Mouse (Mus musculus): ENCODE results near the gene Isyna1.
A peak's percentile ranks its signal among the peaks of the same experiment; 100 is the strongest.
"Not testable (repeated sequence)": the region's sequence is repeated elsewhere in the genome, so short reads cannot be mapped to it uniquely, and the experiment has no call there.

Gene Isyna1

DNA sequence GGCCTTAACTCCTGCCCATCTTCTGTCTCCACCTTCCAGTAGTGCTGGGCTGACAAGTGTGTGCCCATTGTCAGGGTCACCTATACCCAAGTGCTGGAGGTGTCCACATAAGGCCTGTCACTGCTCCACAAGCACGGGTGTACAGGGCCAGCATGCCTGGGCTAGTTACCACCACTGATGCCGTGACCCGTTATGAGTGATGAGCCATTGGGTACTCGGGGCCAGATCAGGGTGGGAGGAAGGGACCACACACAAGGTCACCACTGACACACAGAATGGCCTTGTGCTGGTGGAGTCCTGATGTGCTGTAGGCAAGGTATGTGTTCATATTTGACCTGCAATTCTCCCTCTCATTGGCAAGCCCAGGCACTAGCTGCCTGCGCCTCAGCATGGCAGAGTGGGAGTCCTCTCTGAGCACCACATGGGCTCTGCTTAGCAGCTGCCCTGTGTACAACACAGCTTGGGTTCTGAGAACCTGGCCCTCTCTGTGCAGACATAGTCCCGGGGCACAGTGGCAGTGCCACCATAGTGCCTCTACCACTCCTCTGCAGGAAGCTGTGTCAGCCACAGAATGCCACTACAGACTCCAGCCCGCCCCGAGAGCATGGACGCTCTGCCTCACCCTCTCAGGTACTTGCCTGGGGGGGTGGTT, 9.4 kb upstream of the Isyna1 start:
- H3K4me3 ChIP-seq (replicated peaks; ENCODE audit: low read length), result no peak overlapping the region; the same call in 1 of the 2 replicates
- TF ChIP-seq POU5F1 (IDR thresholded peaks at IDR 0.05; ENCODE audit: borderline replicate concordance, low read length), result no peak
- TF ChIP-seq NANOG (IDR thresholded peaks at IDR 0.05; ENCODE audit: borderline replicate concordance, low read length), result no peak
- H3K9me3 ChIP-seq (ENCODE audit: low read length), result no peaks in the 10 kb centered on the region
- H3K36me3 ChIP-seq (ENCODE audit: insufficient read depth, low read length), result peaks cover 98% of the 10 kb centered on the region
- peaks cover 34% of the 10 kb centered on the region for H3K4me1 ChIP-seq (replicated peaks; ENCODE audit: low read depth, low read length)
- no peaks in the 10 kb centered on the region for H3K27me3 ChIP-seq (ENCODE audit: insufficient read depth, low read length)

DNA sequence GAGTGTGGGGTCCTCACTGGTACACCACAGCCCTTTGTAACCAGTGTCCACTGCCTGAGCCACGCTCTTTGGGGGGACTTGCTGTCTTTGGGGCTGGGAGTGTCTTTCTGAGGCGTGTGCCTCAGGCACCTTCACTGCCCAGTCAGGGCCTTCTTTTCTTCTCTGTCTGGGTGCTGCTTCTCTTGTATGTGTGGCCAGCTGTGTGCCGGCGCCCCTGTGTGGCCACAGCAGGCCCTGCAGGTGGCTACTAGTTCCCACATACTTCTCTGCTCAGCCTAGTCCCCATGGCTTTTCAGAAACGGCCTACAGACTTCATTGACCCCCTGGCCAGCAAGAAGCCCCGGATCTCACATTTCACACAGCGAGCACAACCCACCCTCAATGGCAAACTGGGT, 8.9 kb upstream of the Isyna1 start:
- Histone ChIP-seq H3K36me3 (ENCODE audit: insufficient read depth, low read length) (peaks cover 97% of the 10 kb centered on the region), H3K4me1 (replicated peaks; ENCODE audit: low read depth, low read length) (peaks cover 39% of the 10 kb centered on the region), H3K4me3 (replicated peaks; ENCODE audit: low read length) (no peak overlapping the region), H3K9me3 (ENCODE audit: low read length) (no peaks in the 10 kb centered on the region), H3K27me3 (ENCODE audit: insufficient read depth, low read length) (no peaks in the 10 kb centered on the region)
- TF ChIP-seq POU5F1 (IDR thresholded peaks at IDR 0.05; ENCODE audit: borderline replicate concordance, low read length) (no peak), NANOG (IDR thresholded peaks at IDR 0.05; ENCODE audit: borderline replicate concordance, low read length) (no peak), CTCF (conservative IDR thresholded peaks at IDR 0.05; ENCODE audit: low read length) (peak; percentile 79)

DNA sequence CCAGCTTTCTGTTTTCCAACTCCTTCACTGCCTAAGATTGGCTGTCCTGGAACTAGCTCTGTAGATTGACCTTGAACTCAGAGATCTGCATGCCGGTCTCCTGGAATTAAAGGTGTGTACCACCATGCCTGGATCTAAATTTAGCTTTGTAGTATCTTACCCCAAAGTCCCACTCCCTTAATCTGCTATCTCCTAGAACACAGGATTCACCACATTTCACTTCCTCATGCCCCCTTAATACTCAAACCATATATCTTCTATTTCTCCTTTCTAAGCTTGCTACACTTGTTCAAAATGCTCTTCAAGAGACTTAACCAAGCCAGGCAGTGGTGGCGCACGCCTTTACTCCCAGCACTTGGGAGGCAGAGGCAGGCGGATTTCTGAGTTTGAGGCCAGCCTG, 6.2 kb upstream of the Isyna1 start:
- Histone ChIP-seq H3K4me1 (replicated peaks; ENCODE audit: low read depth, low read length) (peaks cover 66% of the 10 kb centered on the region), H3K36me3 (ENCODE audit: insufficient read depth, low read length) (peaks cover 92% of the 10 kb centered on the region)
- H3K27me3 ChIP-seq (ENCODE audit: insufficient read depth, low read length); H3K9me3 ChIP-seq (ENCODE audit: low read length); H3K4me3 ChIP-seq (replicated peaks; ENCODE audit: low read length): not testable (repeated sequence)

- Histone ChIP-seq H3K4me1 (replicated peaks; ENCODE audit: low read depth, low read length) (peaks cover 75% of the 10 kb centered on the region), H3K27me3 (ENCODE audit: insufficient read depth, low read length) (peaks cover 15% of the 10 kb centered on the region), H3K9me3 (ENCODE audit: low read length) (no peaks in the 10 kb centered on the region), H3K36me3 (ENCODE audit: insufficient read depth, low read length) (peaks cover 69% of the 10 kb centered on the region), H3K4me3 (replicated peaks; ENCODE audit: low read length) (peak overlapping the region; percentile 49)
- no peak for TF ChIP-seq NANOG (IDR thresholded peaks at IDR 0.05; ENCODE audit: borderline replicate concordance, low read length)
- no peak for TF ChIP-seq CTCF (conservative IDR thresholded peaks at IDR 0.05; ENCODE audit: low read length)
- no peak for TF ChIP-seq POU5F1 (IDR thresholded peaks at IDR 0.05; ENCODE audit: borderline replicate concordance, low read length)
Measured at GRCm38 (mm10) chr8:70591569-70591968, 2.6 kb upstream of the Isyna1 start.

GRCm38 (mm10) chr8:70593173-70593572, 1.0 kb upstream of the Isyna1 start:
- TF ChIP-seq CTCF (conservative IDR thresholded peaks at IDR 0.05; ENCODE audit: low read length) (no peak), NANOG (IDR thresholded peaks at IDR 0.05; ENCODE audit: borderline replicate concordance, low read length) (no peak), POU5F1 (IDR thresholded peaks at IDR 0.05; ENCODE audit: borderline replicate concordance, low read length) (no peak)
- H3K27me3 ChIP-seq (ENCODE audit: insufficient read depth, low read length), result peaks cover 15% of the 10 kb centered on the region
- peaks cover 65% of the 10 kb centered on the region for H3K36me3 ChIP-seq (ENCODE audit: insufficient read depth, low read length)
- no peaks in the 10 kb centered on the region for H3K9me3 ChIP-seq (ENCODE audit: low read length)
- peaks cover 83% of the 10 kb centered on the region for H3K4me1 ChIP-seq (replicated peaks; ENCODE audit: low read depth, low read length)
- peak overlapping the region; percentile 93 for H3K4me3 ChIP-seq (replicated peaks; ENCODE audit: low read length)

DNA sequence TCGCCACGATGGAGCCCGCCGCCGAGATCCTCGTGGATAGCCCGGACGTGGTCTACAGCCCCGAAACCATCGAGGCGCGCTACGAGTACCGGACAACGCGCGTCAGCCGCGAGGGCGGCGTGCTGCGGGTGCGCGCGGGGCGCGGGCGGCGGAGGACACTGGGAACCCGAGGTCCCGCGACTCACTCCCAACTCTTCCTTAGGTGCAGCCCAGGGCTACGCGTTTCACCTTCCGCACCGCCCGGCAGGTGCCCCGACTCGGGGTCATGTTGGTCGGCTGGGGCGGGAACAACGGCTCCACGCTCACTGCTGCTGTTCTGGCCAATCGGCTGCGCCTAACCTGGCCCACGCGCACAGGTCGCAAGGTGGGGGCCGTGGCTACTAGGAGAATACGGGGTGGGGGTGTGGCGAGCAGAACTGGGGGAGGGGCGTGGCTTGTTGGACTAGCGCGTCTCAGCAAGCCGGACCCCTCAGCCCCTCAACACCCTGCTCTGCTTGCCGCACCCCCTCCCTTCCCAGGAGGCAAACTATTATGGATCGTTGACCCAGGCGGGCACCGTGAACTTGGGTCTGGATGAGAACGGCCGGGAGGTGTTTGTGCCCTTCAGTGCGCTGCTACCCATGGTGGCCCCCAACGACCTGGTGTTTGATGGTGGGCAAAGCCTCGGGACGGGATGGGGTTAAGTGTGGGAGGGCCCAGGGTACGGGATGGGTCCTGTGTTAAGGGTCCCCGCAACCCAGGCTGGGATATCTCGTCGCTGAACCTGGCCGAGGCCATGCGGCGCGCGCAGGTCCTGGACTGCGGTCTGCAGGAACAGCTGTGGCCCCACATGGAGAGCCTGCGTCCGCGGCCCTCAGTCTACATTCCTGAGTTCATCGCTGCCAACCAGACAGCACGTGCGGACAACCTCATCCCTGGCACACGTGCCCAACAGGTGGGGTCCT, 720 bp downstream of the Isyna1 start:
- H3K9me3 ChIP-seq (ENCODE audit: low read length), result no peaks in the 10 kb centered on the region
- peak overlapping the region; percentile 93 for H3K4me3 ChIP-seq (replicated peaks; ENCODE audit: low read length)
- TF ChIP-seq CTCF (conservative IDR thresholded peaks at IDR 0.05; ENCODE audit: low read length) (no peak), POU5F1 (IDR thresholded peaks at IDR 0.05; ENCODE audit: borderline replicate concordance, low read length) (no peak), NANOG (IDR thresholded peaks at IDR 0.05; ENCODE audit: borderline replicate concordance, low read length) (no peak)
- H3K4me1 ChIP-seq (replicated peaks; ENCODE audit: low read depth, low read length), result peaks cover 88% of the 10 kb centered on the region
- peaks cover 61% of the 10 kb centered on the region for H3K36me3 ChIP-seq (ENCODE audit: insufficient read depth, low read length)
- H3K27me3 ChIP-seq (ENCODE audit: insufficient read depth, low read length), result peaks cover 15% of the 10 kb centered on the region

DNA sequence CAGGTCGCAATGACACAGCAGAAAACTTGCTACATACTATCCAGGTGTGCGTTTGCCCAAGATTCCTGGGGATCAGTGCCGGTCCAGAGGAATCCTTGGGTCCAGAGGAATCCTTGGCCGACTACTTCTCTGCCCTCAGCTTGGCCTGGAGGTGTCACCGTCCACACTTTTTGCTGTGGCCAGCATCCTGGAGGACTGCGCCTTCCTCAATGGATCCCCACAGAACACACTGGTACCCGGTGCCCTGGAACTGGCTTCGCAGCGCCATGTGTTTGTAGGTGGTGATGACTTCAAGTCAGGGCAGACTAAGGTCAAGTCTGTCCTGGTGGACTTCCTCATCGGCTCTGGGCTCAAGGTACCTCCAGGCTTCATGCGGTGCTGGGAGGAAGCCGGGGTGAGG, 1.6 kb downstream of the Isyna1 start:
- Histone ChIP-seq H3K9me3 (ENCODE audit: low read length) (no peaks in the 10 kb centered on the region), H3K4me3 (replicated peaks; ENCODE audit: low read length) (peak overlapping the region; percentile 93), H3K4me1 (replicated peaks; ENCODE audit: low read depth, low read length) (peaks cover 88% of the 10 kb centered on the region), H3K36me3 (ENCODE audit: insufficient read depth, low read length) (peaks cover 63% of the 10 kb centered on the region), H3K27me3 (ENCODE audit: insufficient read depth, low read length) (peaks cover 15% of the 10 kb centered on the region)
- TF ChIP-seq CTCF (conservative IDR thresholded peaks at IDR 0.05; ENCODE audit: low read length), result no peak
- TF ChIP-seq NANOG (IDR thresholded peaks at IDR 0.05; ENCODE audit: borderline replicate concordance, low read length), result no peak
- no peak for TF ChIP-seq POU5F1 (IDR thresholded peaks at IDR 0.05; ENCODE audit: borderline replicate concordance, low read length)

GRCm38 (mm10) chr8:70596216-70596615, 2.0 kb downstream of the Isyna1 start:
- TF ChIP-seq CTCF (conservative IDR thresholded peaks at IDR 0.05; ENCODE audit: low read length) (no peak), POU5F1 (IDR thresholded peaks at IDR 0.05; ENCODE audit: borderline replicate concordance, low read length) (no peak), NANOG (IDR thresholded peaks at IDR 0.05; ENCODE audit: borderline replicate concordance, low read length) (no peak)
- Histone ChIP-seq H3K4me1 (replicated peaks; ENCODE audit: low read depth, low read length) (peaks cover 88% of the 10 kb centered on the region), H3K9me3 (ENCODE audit: low read length) (no peaks in the 10 kb centered on the region), H3K36me3 (ENCODE audit: insufficient read depth, low read length) (peaks cover 60% of the 10 kb centered on the region), H3K4me3 (replicated peaks; ENCODE audit: low read length) (peak overlapping the region; percentile 93), H3K27me3 (ENCODE audit: insufficient read depth, low read length) (peaks cover 15% of the 10 kb centered on the region)
